Mouse (Mus musculus) Patski (cell line): Measurements from ENCODE around the gene Efcab6. TPM values are rescaled to one million over a fixed set of nuclear protein-coding genes. Genes with fewer than 3 reads are reported as not detected.

Experiments
- ATAC-seq: fragments of 100-300 bp; one replicate; pipeline ENCODE4 v1.8.0; 2021
- CTCF ChIA-PET: fragments of 350-600 bp; sonication (Branson Sonifier 250); formaldehyde crosslinking; loops from one replicate; lab custom pipeline; 2022; ENCODE audit warnings: inconsistent platforms; lab: Charles Lee
- POLR2A ChIA-PET: fragments of 350-600 bp; sonication (Branson Sonifier 250); formaldehyde crosslinking; loops from one replicate; lab custom pipeline; 2022; ENCODE audit warnings: antibody characterized with exemption, inconsistent platforms; lab: Charles Lee
- DNase-seq: peaks from one replicate; pipeline ENCODE4 v3.0.0-alpha.2; 2011; ENCODE audit warnings: low read depth, low spot score
- H3K27me3 ChIP-seq: fragments of 371-371 bp; one replicate; pipeline ENCODE4 v1.5.1; 2021
- CTCF ChIP-seq: fragments of 100-300 bp; IDR thresholded peaks from one replicate; pipeline ENCODE4 v1.5.1; 2021
- in situ Hi-C: fragments of 300-500 bp; cut with MboI; formaldehyde crosslinking; loops from 3 replicates; pipeline ENCODE4 v1.11.1; 2018; ENCODE audit warnings: low pct_unique_long_range_greater_than_20kb, mixed read lengths
- polyA plus RNA-seq: library from polyadenylated mRNA; unstranded; gene quantifications from one replicate; pipeline ENCODE4 v1.2.3, GENCODE M21; 2021

Efcab6 gene
- polyA plus RNA-seq, 1 experiment from 2014 or later = not detected

GRCm38 (mm10) chr15:83939703-83940102 is 125.5 kb downstream of the Efcab6 start:
- CTCF ChIA-PET = no interaction called here
- no peak for DNase-seq

GRCm38 (mm10) chr15:83938466-83938865 is 126.7 kb downstream of the Efcab6 start:
- no peak for TF ChIP-seq CTCF
- DNase-seq = no peak
- peaks cover 10% of the 10 kb centered on the region for H3K27me3 ChIP-seq
- ATAC-seq = no peak
- in situ Hi-C loops = no loop called here
- ChIA-PET POLR2A (no interaction called here), CTCF (no interaction called here)

More at GRCm38 (mm10) chr15:83939703-83940102, 125.5 kb downstream of the Efcab6 start:
- POLR2A ChIA-PET = no interaction called here
- in situ Hi-C loops = no loop called here
- peaks cover 14% of the 10 kb centered on the region for H3K27me3 ChIP-seq
- no peak for ATAC-seq
- TF ChIP-seq CTCF = no peak

- CTCF ChIA-PET = no interaction called here
- peaks cover 11% of the 10 kb centered on the region for H3K27me3 ChIP-seq
- POLR2A ChIA-PET = no interaction called here
- ATAC-seq = no peak
- in situ Hi-C loops = no loop called here
- TF ChIP-seq CTCF = no peak
- DNase-seq = no peak
Observed at GRCm38 (mm10) chr15:83936506-83936905, 128.7 kb downstream of the Efcab6 start.

GRCm38 (mm10) chr15:83934816-83935215 is 130.4 kb downstream of the Efcab6 start:
- POLR2A ChIA-PET = no interaction called here
- CTCF ChIA-PET = no interaction called here
- DNase-seq = no peak
- in situ Hi-C loops = no loop called here
- TF ChIP-seq CTCF = no peak
- H3K27me3 ChIP-seq = peaks cover 11% of the 10 kb centered on the region
- no peak for ATAC-seq

GRCm38 (mm10) chr15:83925338-83925737 is 139.8 kb downstream of the Efcab6 start:
- ChIA-PET POLR2A (no interaction called here), CTCF (no interaction called here)
- ATAC-seq (no peak), DNase-seq (no peak)
- no peaks in the 10 kb centered on the region for H3K27me3 ChIP-seq
- in situ Hi-C loops = no loop called here
- TF ChIP-seq CTCF = no peak

- DNase-seq = no peak
- POLR2A ChIA-PET = no interaction called here
- no peak for ATAC-seq
- TF ChIP-seq CTCF = no peak
- H3K27me3 ChIP-seq = no peaks in the 10 kb centered on the region
- in situ Hi-C loops = no loop called here
- CTCF ChIA-PET = no interaction called here
Observed at GRCm38 (mm10) chr15:83924656-83925055, 140.5 kb downstream of the Efcab6 start.

- no peaks in the 10 kb centered on the region for H3K27me3 ChIP-seq
- ChIA-PET CTCF (no interaction called here), POLR2A (no interaction called here)
- TF ChIP-seq CTCF = no peak
- in situ Hi-C loops = no loop called here
- ATAC-seq (no peak), DNase-seq (no peak)
Observed at GRCm38 (mm10) chr15:83915376-83915775, 149.8 kb downstream of the Efcab6 start.

- peaks cover 13% of the 10 kb centered on the region for H3K27me3 ChIP-seq
- POLR2A ChIA-PET = no interaction called here
- TF ChIP-seq CTCF = no peak
- CTCF ChIA-PET = no interaction called here
- DNase-seq = no peak
- in situ Hi-C loops = no loop called here
- no peak for ATAC-seq
Observed at GRCm38 (mm10) chr15:83913028-83913714, 152.0 kb downstream of the Efcab6 start.

GRCm38 (mm10) chr15:83906472-83906871 is 158.7 kb downstream of the Efcab6 start:
- TF ChIP-seq CTCF = no peak
- CTCF ChIA-PET = no interaction called here
- peaks cover 50% of the 10 kb centered on the region for H3K27me3 ChIP-seq
- no peak for ATAC-seq
- DNase-seq = no peak
- POLR2A ChIA-PET = no interaction called here
- in situ Hi-C loops = no loop called here

- ChIA-PET POLR2A (no interaction called here), CTCF (no interaction called here)
- in situ Hi-C loops = no loop called here
Observed at GRCm38 (mm10) chr15:83897286-83897685, 167.9 kb downstream of the Efcab6 start.

GRCm38 (mm10) chr15:83896011-83896410 is 169.2 kb downstream of the Efcab6 start:
- no peak for DNase-seq
- peaks cover 19% of the 10 kb centered on the region for H3K27me3 ChIP-seq
- ChIA-PET POLR2A (no interaction called here), CTCF (no interaction called here)
- in situ Hi-C loops = no loop called here
- TF ChIP-seq CTCF = no peak
- no peak for ATAC-seq

More at GRCm38 (mm10) chr15:83897286-83897685, 167.9 kb downstream of the Efcab6 start:
- ATAC-seq (no peak), DNase-seq (no peak)
- TF ChIP-seq CTCF = no peak
- peaks cover 29% of the 10 kb centered on the region for H3K27me3 ChIP-seq

- ChIA-PET POLR2A (no interaction called here), CTCF (no interaction called here)
- DNase-seq (no peak), ATAC-seq (no peak)
- TF ChIP-seq CTCF = no peak
- in situ Hi-C loops = no loop called here
- H3K27me3 ChIP-seq = peaks cover 16% of the 10 kb centered on the region
Observed at GRCm38 (mm10) chr15:83894261-83894660, 170.9 kb downstream of the Efcab6 start.
